Mouse (Mus musculus) v-Abl transformed pro-B cells (cell line): ENCODE results near the gene 1700030J22Rik.

Source experiments
- in situ Hi-C, 2 experiments: fragments of 400-800 bp; cut with MboI; formaldehyde crosslinking; loops; one replicate each; pipeline ENCODE4 v1.15.1; 2025; ENCODE audit not compliant: unreplicated experiment in 2 of 2

The 1700030J22Rik gene

DNA sequence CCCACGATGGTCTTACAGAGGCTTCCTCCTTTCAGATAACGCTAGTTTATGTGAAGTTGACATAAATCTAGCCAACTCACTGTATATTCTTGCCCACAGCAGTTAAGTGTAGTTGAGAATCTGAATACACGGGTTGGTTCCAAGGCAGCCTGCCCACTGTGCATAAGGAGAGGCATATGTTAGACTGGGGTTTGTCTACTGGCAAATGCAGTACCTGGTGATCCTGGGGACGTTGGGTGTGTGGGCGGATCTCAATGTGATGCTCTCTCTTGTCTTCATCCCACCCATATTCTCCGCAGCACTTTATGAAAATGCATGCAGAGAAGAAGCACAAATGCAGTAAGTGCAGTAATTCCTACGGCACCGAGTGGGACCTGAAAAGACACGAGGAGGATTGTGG is 24.3 kb downstream of the 1700030J22Rik start:
- in situ Hi-C loops, result no loop called here

DNA sequence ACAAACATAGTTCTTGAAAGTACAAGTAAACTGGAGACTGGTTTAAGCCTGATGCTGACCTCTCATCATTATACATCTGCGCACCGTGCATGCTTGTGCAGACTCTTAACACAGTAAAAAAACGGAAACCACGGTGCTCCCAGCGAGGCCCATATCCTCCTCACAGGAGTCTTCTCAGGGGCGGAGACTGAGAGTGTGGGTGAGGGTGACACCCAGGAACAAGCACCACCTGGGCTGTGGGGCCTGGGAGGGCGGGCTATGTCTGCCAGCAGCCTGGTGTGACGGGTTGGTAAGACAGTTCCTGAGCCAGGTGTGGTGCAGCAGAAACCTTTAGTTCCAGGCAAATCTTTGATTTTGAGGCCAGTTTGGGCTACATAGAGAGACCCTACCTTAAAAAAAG is 26.3 kb downstream of the 1700030J22Rik start:
- in situ Hi-C loops, result no loop called here

DNA sequence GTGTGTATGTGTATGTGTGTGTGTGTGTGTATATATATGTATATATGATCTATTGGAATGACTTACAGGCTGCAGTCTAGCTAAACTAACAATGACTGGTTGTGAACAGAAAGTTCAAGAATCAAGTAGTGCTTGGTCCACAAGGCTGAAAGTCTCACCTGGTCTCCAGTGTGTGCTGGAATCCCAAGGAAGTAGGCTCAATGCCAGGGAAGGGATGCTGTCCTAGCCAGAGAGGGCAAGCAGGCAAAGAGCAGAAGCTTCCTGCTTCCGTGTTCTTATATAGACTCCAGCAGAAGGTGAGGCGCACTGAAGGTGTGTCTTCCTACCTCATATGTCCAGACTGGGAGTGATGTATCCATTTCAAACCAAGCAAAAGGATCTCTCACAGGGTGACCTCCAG is 27.0 kb downstream of the 1700030J22Rik start:
- in situ Hi-C loops, result no loop called here

DNA sequence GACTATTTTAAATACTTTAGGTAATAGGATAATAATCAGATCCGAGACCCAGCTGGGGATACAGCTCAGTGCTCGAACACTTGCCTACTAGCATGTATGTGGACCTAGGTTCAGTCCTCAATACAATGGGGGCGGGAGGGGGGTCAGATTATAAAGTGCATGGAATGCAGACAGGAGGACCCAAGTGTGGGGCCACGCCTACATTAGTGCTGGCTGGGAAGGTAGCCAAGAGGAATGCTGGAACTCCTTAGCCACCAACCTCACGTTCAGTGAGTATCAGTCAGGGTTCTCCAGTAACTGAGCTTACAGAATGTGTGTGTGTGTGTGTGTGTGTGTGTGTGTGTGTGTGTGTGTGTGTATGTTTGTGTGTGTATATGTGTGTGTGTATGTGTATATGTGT is 27.4 kb downstream of the 1700030J22Rik start:
- in situ Hi-C loops, result no loop called here

DNA sequence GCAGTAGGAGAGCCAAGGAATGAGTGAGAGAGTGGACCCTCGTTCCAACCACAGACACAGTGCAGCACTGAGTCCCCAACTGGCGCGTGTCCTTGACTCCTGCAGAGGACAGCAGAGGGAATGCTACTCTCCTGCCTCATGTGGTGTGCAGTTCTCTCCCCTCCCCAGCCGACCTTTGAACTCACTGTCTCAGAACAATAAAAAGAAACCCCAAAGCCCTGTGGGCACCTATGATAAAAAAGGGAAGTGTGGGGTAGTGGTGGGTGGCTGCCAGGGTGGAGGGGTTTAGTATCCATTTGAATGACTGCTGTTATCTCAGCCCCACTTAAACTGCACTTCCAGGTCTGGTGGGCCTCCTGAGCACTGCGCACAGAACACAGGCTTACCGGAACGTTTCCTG is 31.2 kb downstream of the 1700030J22Rik start:
- in situ Hi-C loops, result no loop called here

DNA sequence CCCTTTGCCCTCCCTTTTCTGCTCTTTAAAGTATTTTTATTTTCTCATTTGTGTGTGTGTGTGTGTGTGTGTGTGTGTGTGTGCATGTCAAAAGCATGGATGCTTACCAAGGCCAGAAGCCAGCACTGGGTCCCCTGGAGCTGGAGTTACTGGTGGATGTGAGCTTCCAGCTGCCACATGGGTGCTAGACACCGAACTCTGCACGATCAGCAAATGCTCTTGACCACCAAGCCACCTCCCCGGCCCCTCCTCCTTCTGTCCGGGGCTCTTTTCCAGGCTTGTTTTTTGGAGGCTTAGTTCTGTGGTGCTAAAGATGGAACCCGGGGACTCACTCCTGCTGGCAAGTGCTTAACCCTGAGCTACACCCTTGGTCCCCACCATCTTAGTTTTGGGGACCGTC is 31.9 kb downstream of the 1700030J22Rik start:
- in situ Hi-C loops, result no loop called here

DNA sequence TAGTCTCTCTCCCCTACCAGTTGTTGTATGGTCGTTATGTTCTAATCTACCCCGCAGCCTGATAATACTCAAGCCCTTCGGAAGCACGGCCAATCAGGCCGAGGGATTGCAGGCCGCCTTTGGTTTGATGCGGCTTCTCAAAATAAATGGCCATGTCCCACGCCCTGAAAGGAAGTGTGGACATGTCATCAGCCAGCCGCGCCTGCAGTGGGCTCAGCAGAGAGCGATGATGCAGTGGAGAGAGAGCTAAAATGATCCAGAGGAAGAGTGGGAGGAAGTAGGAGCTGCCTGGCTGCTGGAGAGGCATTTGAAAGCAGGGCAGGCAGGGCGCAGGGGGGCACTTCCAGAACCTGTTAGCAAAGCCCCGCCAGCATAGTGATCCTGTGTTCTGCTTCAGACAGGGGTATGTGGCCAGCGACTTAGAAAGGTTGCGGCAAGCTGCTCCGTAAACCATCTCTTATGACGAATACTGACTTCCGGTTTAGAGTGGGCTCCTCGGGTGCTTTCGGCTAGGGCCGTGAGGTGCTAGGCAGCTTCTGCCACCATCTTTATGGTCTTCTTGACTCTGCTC is 32.4 kb downstream of the 1700030J22Rik start:
- in situ Hi-C loops, result no loop called here

DNA sequence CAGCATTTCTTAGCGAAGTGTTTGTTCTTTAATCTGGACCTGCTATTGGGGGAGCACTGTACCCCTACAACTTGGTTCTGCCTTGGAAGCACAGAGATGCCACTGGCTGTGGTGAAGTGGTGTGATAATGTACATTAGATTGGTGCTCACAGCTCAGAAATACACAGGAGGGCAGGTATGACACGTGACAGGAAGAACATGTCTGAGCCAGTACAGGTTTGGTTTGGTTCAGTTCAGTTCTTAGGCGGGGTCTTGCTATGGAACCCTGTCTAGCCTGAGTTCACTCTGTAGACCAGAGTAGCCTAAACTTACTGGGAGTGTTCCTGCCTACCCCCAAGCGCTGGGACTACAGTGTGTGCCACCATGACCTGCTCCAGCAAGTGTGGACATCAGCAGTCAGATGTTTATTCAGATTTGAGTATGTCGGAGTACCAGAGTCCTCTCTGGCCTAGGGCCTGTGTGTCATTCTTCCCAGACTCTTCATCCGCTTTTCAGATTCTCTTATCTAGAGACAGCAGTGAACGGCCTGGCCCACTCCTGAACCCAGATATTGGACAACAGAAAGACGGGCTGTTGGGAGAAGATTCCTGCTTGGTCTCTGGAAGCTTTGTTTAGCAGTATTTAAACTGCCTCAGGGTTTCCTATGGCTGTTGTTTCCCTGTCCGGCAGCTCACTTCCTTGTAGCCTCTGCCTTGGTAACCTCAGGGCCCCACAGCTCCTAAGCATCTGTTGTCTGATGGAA is 33.4 kb downstream of the 1700030J22Rik start:
- in situ Hi-C loops, result no loop called here

DNA sequence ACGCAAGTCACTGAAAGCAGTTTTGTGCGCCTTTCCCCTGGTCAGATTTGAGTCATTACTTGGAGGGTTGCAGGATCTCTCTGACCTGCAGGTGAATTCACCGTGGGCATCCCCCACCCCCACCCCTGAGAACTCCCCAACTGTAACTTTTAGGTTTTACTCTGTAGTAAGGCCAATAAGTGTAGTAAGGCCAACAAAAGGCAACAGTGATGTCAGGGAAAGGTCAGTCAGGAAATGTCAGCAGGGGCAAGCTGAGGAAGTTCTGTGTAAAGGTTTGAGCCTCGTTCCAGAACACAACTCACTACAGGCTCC is 34.4 kb downstream of the 1700030J22Rik start:
- in situ Hi-C loops, result loop anchor here (5.0 kb wide), 1 partner anchor 33 kb away; the partner anchor contains the start of gene 1700030J22Rik (in 2 of the 2)

DNA sequence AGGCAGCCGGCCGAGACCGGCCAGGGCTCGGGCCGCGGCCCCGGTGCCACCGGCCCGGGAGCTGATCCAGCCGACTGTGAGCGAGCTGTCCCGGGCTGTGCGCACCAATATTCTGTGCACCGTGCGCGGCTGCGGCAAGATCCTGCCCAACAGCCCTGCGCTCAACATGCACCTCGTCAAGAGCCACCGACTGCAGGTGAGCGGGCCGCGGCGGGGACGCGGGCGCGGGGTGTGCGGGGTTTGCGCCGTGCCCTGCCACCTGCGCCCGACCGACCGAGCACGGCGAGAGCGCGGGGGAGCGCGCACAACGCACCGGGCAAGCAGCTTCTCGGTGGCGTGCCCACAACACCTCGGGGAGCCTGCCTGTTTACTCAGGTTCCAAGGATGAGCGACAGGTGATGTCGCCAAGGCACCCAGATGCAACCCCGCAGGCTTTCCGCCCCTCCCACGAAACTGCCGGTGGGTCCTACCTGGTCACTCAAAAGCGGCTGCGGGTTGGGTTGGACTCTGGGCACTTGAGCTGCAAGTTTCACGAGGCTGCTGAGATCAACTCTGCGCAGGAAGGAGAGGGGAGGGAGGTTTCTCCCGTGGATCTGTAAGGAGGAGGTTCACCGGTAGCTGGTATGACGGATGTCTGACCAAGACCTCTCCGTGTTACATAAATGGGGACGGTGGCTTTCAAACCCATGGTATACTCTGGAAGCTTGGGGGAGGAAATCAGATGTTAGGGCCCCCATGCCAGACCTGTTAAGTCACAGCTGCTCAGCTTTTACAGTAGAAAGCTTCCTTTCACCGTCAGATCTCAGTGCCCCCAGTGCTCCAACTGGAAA is 35.0 kb downstream of the 1700030J22Rik start:
- in situ Hi-C loops, result loop anchor here (5.0 kb wide), 1 partner anchor 34 kb away; the partner anchor contains the start of gene 1700030J22Rik (in 2 of the 2)

DNA sequence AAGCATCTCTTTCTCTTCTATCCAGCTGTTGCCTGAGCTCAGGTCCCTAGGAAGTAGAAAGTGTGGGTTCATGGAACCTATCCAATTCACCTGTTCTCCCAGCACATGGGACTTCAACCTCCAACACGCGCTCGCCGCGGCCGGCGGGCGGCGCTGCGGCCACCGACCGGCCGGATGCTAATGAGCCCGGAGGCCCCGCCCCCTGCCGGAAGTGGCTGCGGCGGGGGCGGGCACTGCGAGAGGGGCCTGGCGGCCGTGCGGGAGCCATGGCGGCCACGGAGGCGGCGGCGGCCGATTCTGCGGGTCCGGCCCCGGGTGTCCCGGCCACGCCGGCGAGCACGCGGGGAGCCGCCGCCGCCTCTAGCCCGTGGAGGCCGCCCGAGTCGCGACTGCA is 35.6 kb downstream of the 1700030J22Rik start, which contains the start of gene Atmin:
Gene Atmin, plus strand, starts transcription at position 233 of the 394 bp plus-strand sequence.
- in situ Hi-C loops, result loop anchor here (5.0 kb wide), 1 partner anchor 34 kb away; the partner anchor contains the start of gene 1700030J22Rik (in 2 of the 2)

DNA sequence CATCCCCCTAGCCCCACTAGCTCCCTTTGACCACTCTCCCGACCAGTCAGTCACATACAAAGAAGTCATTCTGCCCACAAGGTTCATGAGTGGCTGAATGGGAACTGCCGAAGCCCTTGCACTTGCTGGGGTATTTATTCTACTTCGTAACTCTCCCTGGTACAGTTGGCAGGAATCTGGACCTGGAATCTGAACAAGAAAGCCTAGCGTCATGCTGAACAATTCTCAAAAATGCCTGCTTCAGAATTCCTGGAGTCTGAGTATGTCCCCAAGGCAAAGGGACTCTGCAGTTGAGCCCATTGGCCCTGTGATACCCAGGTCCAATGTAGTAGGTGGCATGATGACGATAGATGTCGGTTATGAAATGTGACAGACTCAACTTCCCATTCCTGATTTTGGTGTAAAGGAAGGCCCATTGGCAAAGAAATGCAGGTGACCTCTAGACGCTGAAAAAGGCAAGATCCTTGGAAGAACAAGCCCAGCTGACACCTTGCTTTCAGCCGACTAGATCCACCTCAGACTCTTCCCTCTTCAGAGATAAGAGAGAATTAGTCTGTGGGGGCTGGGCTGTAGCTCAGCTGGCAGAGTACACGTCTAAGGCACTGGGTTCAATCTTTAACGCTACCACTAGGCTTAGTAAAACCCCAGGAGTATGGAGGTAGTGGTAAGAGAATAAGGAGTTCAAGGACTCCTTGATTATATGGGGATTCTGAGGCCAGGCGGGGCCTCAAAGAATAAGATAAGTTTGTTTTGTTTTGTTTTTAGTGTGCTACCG is 36.3 kb downstream of the 1700030J22Rik start:
- in situ Hi-C loops, result loop anchor here (5.0 kb wide), 1 partner anchor 35 kb away; the partner anchor contains the start of gene 1700030J22Rik (in 2 of the 2)

DNA sequence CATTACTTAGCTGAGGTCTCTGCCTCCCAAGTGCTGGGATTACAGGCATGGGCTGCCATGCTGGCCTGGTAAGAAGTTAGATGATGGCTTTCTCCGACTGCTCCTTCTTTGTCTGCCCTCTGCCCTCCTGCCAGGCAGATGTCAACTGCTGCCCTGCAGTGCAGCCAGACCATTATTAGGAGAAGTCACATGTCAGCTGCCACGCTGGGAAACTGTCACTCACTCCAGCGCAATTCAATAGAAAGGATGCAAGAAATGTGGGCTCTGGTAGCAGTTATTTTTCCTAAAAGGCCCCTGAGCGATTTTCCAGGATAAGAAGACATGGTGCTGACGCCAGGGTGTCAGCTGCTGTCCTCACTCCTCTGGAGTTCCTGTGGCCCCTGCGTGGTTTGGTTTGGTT is 43.3 kb downstream of the 1700030J22Rik start:
- in situ Hi-C loops, result no loop called here

DNA sequence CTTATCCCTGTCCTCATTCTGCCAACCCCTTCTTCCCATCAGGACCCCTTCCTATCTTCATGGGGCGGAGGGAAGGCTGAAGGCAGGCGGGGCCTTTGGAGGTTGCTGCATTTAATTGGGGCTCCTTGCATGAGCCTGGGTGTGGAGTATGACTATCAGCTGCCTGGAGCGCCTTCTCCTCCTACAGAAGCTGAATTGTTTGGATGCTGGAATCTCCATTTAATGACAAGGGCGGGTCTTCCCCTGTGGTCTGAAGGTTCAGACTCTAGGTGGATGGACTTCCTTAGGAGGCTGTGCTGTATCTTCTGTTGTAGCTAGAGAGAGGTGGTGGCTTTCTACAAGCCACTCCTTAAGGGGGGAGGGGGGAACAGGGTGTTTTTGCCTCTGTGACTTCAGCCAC is 43.8 kb downstream of the 1700030J22Rik start:
- in situ Hi-C loops, result no loop called here

DNA sequence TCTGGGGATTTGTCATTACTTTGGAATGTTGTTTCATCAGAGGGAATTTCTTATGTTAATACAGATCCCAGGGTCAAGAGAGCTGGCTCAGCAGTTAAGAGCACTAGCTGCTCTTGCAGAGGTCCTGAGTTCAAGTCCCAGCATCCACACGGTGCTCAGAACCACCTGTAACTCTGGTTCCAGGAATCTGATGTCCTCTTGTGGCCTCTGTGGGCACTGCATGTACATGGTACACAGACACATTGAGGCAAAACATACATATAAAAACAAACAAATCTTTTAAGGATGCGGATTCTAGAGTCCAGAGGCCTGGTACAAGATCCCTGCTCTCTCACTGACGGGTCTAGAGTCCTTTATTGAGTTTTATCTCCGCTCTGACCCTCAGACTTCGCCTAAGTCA is 50.2 kb downstream of the 1700030J22Rik start:
- in situ Hi-C loops, result loop anchor here in 1 of 2 experiments (5.0 kb wide), 1 partner anchor 544 kb away; no protein-coding TSS in a partner anchor

DNA sequence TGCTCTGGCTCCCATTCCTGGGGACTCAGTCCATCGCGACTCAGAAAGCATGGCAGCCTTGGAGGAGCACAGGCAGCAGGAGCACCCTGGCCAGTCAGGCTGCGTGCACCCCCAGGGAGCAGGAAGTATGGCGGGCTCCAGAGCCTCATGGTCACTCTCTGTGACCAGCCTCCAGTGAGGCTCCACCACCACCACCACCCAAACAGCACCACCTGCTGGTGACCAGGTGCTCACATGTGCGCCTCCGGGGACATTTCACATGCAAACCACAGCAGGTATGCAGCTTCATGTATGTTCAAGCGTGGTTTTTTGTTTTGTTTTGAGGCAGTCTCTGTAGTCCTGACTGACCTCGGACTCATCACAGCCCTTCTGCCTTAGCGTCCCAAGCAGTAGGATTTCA is 50.9 kb downstream of the 1700030J22Rik start:
- in situ Hi-C loops, result loop anchor here in 1 of 2 experiments (5.0 kb wide), 1 partner anchor 544 kb away; no protein-coding TSS in a partner anchor

DNA sequence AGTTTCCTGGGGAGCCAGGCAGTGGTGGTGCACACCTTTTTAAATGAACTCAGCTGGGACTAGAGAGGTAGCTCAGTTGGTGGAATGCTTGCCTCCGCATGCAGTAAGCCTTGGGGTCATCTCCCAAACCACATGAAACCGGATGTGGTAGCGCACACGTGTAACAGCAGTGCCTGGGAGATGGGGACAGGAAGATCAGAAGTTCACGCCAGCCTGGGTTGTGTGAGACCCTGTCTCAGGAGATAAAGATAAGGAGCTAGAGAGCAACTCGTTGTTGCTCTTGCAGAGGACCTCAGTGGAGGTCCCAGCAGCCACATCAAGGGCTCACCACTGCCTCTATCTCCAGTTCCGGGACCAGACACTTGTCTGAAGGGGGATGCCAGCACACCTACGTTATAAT is 55.2 kb downstream of the 1700030J22Rik start:
- in situ Hi-C loops, result loop anchor here (5.0 kb wide), 2 partner anchors 46 to 51 kb away; no protein-coding TSS in a partner anchor

DNA sequence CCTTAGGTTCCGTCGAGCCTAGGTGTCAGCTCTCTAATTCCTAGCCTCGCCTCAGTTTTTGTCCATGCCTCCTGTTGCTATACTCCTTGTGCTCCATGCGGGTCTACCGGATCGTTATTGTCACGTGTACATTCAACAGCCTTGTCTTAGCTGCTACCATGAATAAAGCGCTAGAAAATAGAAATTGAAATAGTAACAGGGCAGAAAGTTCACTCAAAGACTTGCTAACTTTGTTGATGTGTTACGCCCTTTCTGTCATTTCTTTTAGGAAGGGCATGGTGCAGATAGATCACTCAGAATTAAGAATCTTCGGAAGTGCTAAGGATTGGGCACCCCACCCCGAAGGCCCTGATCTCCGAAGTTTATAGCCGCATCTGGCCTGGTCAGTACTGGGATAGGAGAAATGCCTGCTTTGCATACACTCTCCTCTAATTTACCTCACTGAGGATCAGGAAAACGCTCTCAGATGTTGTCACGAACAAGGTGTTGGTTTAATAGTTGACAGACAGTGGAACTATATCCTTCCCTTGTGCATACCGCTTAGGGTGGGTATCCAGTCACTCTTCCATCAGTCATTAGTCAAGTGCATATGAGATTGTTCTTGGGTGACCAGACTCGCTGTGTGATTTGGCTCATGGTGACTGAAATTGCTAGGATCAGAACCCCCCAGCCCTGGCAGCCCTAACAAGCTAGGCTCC is 56.5 kb downstream of the 1700030J22Rik start:
- in situ Hi-C loops, result loop anchor here (5.0 kb wide), 2 partner anchors 45 to 50 kb away; no protein-coding TSS in a partner anchor

DNA sequence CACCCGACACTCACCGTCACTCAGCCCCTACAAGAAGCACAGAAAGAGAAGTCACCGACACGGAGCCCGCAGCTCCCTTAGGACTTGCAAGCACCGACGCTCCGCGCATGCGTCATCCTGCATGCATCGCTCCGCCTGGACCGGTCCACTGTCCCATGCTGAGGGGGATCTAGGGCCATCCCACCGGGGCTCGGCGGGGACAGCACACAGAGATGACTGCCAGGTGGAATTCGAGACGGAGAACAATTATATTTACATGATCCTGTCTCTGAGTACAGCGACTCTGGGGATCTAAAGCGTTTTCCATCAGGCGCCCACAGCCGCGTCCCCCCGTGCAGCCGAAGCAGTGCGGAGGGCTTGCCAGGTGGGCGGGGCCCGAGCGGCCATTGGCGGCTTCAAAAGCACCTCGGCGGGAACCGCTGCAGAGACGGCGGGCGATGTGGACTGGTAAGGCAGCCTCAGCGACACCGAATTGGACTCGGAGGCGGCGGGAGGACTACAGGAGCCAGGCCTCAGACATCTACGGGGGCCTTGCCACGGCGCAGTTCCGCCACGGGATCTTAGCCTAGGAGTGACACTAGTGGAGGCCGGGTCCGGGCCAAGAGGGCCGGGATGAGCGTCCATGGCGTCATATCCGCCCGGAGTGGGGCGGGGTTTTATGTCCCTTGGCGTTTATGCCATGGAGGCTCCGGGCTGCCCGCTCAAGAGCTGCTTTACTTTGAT is 57.3 kb downstream of the 1700030J22Rik start, which contains the start of the genes Cmc2 and Cenpn:
Gene Cmc2, minus strand, starts transcription at position 119 of the 723 bp plus-strand sequence.
Gene Cenpn, plus strand, starts transcription at position 394 of the 723 bp plus-strand sequence.
- in situ Hi-C loops, result loop anchor here (5.0 kb wide), 2 partner anchors 44 to 49 kb away; no protein-coding TSS in a partner anchor
